Mouse (Mus musculus): ENCODE measurements around the gene Pcsk6. TPM values are rescaled to one million over a fixed set of nuclear protein-coding genes. Genes with fewer than 3 reads are reported as not detected.

The Pcsk6 gene
- polyA plus RNA-seq, 1 experiment from 2014 or later: 1.2 TPM

DNA sequence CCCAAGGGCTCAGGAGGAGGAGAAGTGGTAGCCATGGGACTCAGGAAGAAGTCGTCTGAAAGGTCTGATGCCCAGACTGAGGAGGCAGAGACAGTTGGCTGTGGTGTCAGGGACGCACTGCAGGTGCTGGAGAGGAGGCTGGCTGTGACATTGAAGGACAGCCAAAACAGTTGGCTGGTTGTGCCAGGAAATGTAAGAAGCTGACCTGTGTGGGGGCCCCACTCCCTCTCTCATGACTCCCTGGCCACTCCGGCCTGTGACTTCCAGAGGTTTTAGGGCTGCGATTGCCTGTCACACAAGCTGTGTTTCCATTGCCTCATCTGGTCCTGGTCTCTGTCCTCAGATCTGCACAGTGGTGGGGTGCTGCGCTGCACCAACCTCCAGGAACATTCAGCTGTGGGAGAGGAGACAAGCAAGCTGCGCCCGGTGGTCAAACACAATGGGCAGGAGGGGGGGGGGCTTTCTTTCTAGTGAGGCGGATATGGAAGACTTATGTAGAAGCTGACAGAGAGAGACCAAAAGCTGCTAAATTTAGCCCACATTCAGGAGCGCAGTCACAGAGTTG lies 30.8 kb downstream of the Pcsk6 start:
- no peak for DNase-seq (ENCODE audit: extremely low spot score, low spot score)
- Histone ChIP-seq H3K4me1 (peaks cover 8% of the 10 kb centered on the region), H3K27ac (no peak overlapping the region; the same call in 1 of the 2 replicates), H3K4me3 (no peak overlapping the region), H3K9me3 (no peaks in the 10 kb centered on the region), H3K36me3 (replicated peaks) (no peaks in the 10 kb centered on the region), H3K27me3 (ENCODE audit: poor library complexity, severe bottlenecking) (no peaks in the 10 kb centered on the region)
- 73% methylated on average over 9 of the region's 9 CpGs for WGBS

DNA sequence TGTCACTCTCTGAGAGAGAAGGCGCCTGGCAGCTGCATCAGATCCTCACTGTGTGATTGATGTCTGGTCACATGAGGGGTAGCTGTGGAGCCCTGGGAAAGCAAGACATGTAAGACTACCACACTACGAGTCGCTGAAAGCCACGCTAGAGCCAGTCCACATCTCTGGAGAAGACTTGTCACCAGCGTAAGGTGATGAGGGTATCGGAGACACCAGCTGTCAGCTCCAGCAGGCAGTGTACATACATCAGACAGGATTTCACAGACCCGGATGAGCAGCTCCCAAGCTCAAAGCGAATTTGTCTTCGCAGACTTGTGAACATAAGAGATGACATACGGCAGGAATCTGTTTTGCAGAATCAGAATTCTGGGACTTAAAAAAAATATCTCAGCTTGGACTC lies 32.0 kb downstream of the Pcsk6 start:
- Histone ChIP-seq H3K9me3 (no peaks in the 10 kb centered on the region), H3K4me1 (peaks cover 8% of the 10 kb centered on the region), H3K27ac (no peak overlapping the region), H3K27me3 (ENCODE audit: poor library complexity, severe bottlenecking) (no peaks in the 10 kb centered on the region), H3K36me3 (replicated peaks) (no peaks in the 10 kb centered on the region), H3K4me3 (no peak overlapping the region)
- no peak for DNase-seq (ENCODE audit: extremely low spot score, low spot score)
- 88% methylated on average over 10 of the region's 10 CpGs for WGBS

DNA sequence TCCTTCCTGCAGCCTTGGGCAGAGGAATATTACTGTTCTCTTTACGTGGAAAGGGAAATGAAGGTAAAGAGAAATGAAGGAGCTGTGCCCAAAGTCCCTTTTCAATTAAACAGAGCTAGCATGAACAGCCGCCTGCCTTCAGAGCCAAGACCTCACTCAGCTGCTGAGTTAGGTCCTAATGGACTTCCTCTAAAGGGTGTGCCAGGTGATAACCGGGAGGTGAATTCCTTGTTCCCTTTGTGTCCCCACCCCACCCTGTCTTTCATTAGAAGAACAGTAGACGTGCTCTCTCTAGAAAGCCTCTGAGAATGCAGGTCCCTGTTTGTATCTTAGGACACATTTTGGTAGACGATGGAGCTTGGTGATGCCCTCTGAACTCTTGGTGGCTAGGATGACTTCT lies 33.7 kb downstream of the Pcsk6 start:
- H3K9me3 ChIP-seq: no peaks in the 10 kb centered on the region
- DNase-seq (ENCODE audit: extremely low spot score, low spot score): no peak
- peaks cover 8% of the 10 kb centered on the region for H3K4me1 ChIP-seq
- no peaks in the 10 kb centered on the region for H3K27me3 ChIP-seq (ENCODE audit: poor library complexity, severe bottlenecking)
- H3K4me3 ChIP-seq: no peak overlapping the region
- no peaks in the 10 kb centered on the region for H3K36me3 ChIP-seq (replicated peaks)
- no peak overlapping the region for H3K27ac ChIP-seq
- WGBS: 92% methylated on average over 5 of the region's 5 CpGs

DNA sequence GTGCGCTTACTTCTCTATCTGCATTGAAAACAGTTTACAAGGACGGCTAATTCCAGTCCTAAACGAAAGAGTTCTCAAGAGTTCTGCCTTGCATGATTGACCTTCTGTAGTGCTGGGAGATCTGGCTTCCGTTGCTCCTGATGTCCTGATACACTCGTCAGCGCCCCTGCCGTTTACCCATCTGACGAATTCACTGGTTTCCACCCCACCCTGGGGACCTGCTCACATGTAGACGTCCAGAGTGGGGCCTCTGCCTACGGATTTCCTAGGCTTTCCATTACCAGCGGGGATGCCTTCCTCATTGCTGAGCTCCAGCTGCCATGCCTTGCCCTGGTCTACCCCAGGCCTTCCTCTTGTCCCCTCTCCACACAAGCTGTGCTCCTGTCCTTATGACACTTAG lies 39.7 kb downstream of the Pcsk6 start:
- Histone ChIP-seq H3K4me1 (peaks cover 9% of the 10 kb centered on the region), H3K36me3 (replicated peaks) (no peaks in the 10 kb centered on the region), H3K27me3 (ENCODE audit: poor library complexity, severe bottlenecking) (no peaks in the 10 kb centered on the region), H3K9me3 (no peaks in the 10 kb centered on the region), H3K4me3 (no peak overlapping the region), H3K27ac (no peak overlapping the region)
- no peak for DNase-seq (ENCODE audit: extremely low spot score, low spot score)
- WGBS: 88% methylated on average over 11 of the region's 11 CpGs

DNA sequence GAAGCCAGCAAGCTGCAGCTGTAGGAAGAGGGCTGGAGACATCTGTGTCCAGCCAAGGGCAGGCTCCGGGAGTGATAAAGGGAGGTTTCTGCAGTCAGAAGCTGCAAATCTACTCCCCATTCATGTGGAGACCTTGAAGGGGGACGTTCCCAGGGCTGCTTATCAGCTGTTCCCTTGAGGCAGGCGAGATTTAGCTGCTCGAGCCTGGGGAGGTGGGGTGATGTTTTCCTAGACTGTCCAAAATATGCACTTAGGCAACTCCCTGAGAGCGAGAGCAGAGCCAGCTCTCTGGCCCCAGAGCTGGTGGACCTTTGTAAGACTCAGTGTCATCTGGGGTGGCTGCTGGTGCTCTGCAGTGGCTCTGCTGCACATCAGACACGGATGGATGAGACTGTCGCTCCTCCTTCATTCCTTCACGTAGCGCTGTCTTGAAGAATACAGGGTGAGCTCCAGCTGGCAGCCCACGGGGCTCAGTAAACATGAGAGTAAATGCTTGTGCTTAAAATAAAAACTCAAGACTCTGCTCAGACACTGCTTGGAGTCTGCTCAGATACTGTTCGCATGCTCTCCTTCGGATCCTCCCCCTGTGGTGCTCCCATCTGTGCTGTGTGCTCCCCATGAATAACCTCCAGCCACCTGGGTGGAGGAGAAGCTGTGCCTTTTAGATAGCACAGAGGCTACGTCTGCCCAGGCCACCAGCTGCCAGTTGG lies 41.1 kb downstream of the Pcsk6 start:
- 0 out of 2 replicates have a peak overlapping the region, but pooled peaks have one; percentile 25 for H3K27ac ChIP-seq
- 61% methylated on average over 13 of the region's 13 CpGs for WGBS
- no peaks in the 10 kb centered on the region for H3K9me3 ChIP-seq
- no peak for DNase-seq (ENCODE audit: extremely low spot score, low spot score)
- H3K36me3 ChIP-seq (replicated peaks): no peaks in the 10 kb centered on the region
- H3K4me3 ChIP-seq: no peak overlapping the region
- no peaks in the 10 kb centered on the region for H3K27me3 ChIP-seq (ENCODE audit: poor library complexity, severe bottlenecking)
- H3K4me1 ChIP-seq: peaks cover 9% of the 10 kb centered on the region

DNA sequence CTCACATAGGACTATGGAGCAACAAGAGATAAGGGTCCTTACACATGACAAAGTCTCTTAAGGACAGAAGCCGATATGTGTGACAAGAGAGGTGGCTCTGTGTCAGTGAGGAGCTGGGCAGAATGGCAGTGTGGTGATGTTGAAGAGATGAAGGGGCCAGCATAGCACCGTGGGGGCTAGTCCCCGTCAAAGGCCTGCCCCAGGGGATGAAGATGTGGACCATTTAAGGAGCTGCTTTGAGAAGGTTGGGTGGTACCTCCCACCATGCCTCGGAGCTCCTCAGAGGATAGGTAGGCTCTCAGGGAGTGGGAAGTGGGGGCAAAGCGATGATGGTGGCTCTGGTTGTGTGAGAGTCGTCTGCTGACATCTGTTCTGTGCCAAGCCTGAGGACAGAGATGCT lies 41.9 kb downstream of the Pcsk6 start:
- no peak overlapping the region for H3K4me3 ChIP-seq
- DNase-seq (ENCODE audit: extremely low spot score, low spot score): no peak
- 85% methylated on average over 6 of the region's 6 CpGs for WGBS
- no peaks in the 10 kb centered on the region for H3K36me3 ChIP-seq (replicated peaks)
- no peaks in the 10 kb centered on the region for H3K9me3 ChIP-seq
- no peaks in the 10 kb centered on the region for H3K27me3 ChIP-seq (ENCODE audit: poor library complexity, severe bottlenecking)
- H3K4me1 ChIP-seq: peaks cover 9% of the 10 kb centered on the region
- no peak overlapping the region for H3K27ac ChIP-seq

DNA sequence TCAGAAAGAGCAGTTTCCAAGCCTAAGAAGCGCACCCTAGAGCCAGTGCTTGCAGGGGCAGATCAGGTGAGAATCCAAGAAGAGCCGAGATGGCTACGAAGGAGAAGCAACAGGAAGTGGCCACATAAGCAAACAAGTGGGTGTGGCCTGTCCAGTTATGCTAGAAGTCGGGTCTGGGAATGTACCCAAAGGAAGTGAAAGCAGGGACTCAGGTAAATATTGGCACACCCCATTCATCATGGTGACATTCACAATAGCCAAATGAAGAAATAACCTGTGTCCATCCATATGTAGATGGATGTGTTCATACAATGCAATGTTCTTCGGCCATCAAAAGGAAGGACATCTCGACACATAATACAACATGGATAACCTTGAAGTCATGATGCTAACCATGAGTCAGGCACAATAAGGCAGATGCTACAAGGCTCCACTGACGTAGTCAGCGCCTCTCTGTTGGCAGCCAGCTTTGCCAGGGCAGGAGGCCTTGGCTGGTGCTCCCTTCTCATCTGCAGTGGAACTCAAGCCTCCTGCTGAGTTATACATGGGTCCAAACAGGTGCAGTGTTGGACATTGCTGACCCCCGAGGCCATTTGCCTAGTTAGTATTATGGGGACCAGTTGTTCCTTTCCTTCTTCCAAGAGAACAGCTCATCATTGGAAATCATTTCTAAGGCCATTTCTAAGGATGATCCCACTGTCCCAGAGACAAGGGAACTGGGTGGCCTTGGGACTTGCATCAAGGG lies 45.2 kb downstream of the Pcsk6 start:
- no peaks in the 10 kb centered on the region for H3K9me3 ChIP-seq
- DNase-seq (ENCODE audit: extremely low spot score, low spot score): no peak
- H3K27ac ChIP-seq: no peak overlapping the region
- peaks cover 9% of the 10 kb centered on the region for H3K4me1 ChIP-seq
- WGBS: 88% methylated on average over 9 of the region's 9 CpGs
- no peaks in the 10 kb centered on the region for H3K27me3 ChIP-seq (ENCODE audit: poor library complexity, severe bottlenecking)
- no peaks in the 10 kb centered on the region for H3K36me3 ChIP-seq (replicated peaks)
- H3K4me3 ChIP-seq: no peak overlapping the region

DNA sequence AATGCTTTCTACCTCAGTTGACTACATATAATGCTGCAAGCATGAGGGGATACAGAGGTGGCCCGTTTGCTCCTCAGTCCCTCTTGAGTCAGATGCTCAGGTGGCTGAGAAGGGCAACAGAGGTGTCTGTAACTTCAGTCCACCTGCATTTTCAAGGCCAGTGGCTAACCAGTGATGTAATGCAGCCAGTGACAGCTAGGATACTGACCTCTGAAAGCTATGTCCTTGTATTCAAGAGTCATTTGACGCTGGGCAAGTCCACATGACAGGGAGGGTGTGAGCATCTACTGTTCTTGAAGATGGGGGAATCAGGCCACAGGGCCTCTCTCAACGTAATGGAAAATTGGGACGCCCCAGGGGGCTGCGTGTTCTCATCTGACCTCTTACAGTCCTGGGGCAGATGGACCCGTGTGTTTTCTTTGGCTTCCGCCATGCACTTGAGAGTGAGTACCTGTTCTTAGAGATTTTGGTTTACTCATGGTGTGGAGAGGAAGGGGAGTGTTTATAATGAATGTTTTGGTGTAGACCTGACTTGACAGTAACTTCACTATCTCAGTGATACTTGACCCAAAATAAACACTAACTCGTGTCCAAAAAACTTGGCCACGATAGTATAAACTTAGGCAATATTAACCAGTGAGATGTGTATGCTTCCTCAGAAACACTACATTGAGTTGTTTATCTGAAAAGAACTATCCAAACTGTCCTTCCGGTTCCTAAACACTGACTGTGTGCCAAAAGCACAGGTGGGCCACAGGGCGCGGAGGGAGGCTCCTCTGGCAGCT lies 48.0 kb downstream of the Pcsk6 start:
- Histone ChIP-seq H3K27me3 (ENCODE audit: poor library complexity, severe bottlenecking) (no peaks in the 10 kb centered on the region), H3K9me3 (no peaks in the 10 kb centered on the region), H3K4me3 (no peak overlapping the region), H3K4me1 (no peaks in the 10 kb centered on the region; the same call in 1 of the 2 replicates), H3K36me3 (replicated peaks) (no peaks in the 10 kb centered on the region), H3K27ac (no peak overlapping the region)
- DNase-seq (ENCODE audit: extremely low spot score, low spot score): no peak
- WGBS: 92% methylated on average over 12 of the region's 12 CpGs

DNA sequence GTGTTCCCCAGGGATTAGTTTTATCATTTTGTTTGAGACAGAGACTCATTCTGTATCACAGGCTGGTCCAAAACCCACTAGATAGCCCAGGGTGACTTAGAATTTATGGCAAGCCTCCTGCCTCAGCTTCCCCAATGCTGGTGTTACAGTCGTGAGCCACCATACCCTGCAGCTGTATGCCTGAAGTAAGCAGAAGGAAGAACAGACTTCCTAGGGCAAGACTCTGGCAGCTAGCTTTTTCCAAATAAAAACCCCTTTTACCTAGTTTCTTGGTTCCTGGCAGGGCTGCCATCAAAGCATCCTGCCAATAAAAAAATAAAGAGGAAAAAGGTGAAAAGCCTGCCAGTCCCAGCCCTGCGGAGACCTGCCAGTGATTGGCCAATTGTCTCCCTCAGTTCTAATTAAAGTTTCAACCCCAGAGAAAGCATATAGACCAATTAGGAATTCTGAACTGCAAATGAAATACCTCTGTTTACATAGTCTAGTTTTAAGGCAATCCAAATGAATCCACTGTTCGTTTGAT lies 51.6 kb downstream of the Pcsk6 start:
- Histone ChIP-seq H3K27ac (no peak overlapping the region), H3K9me3 (no peaks in the 10 kb centered on the region), H3K36me3 (replicated peaks) (no peaks in the 10 kb centered on the region), H3K4me3 (no peak overlapping the region), H3K27me3 (ENCODE audit: poor library complexity, severe bottlenecking) (no peaks in the 10 kb centered on the region), H3K4me1 (no peaks in the 10 kb centered on the region; the same call in 1 of the 2 replicates)
- no peak for DNase-seq (ENCODE audit: extremely low spot score, low spot score)
- WGBS: 81% methylated on average over 3 of the region's 3 CpGs

DNA sequence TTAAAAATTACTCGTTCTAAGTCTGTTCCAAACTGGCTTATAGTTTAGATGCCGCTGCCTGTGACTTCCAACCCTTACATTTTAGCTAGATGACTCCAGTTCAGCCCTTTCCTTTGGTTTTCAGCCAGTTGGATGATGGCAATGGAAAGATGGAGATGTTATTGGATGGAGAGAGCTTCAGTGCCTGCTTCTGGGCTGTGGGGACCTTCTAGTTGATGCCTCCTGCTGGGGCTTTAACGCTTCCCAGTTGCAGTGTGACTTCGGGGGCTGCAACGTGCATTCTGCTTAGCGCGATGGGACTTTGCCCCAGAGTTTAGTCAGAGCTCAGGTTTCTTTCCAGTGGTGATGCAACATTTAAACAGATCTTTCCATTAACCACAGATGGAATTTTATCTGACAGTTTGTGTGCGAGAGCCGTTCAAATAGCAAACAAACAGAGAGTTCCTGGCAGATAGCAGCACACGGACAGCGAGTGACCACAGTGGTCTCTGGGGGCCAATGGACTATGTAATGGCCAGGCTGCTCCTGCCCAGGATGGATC lies 53.3 kb downstream of the Pcsk6 start:
- H3K27ac ChIP-seq: no peak overlapping the region
- H3K9me3 ChIP-seq: no peaks in the 10 kb centered on the region
- H3K4me1 ChIP-seq: peaks cover 10% of the 10 kb centered on the region
- no peak overlapping the region for H3K4me3 ChIP-seq
- no peaks in the 10 kb centered on the region for H3K36me3 ChIP-seq (replicated peaks)
- no peak for DNase-seq (ENCODE audit: extremely low spot score, low spot score)
- no peaks in the 10 kb centered on the region for H3K27me3 ChIP-seq (ENCODE audit: poor library complexity, severe bottlenecking)
- WGBS: 83% methylated on average over 11 of the region's 11 CpGs

DNA sequence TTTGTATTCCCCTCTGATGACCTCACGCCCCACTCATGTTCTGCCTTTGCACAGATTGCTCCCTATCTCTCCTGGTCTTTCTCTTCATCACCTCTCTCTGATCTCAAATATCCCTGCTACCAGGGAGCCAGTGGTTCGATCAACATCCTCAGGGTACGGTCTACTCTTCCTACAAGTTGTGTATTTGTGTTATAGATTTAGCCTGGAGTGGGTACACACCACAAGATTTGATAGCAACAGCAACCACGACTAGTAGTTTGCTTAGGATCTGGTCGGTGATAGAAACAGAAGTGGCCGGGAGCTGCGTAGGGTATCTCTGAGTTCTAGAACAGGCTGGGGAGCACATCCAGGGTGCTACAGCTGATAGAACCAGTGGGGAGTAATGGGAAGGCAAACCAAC lies 54.3 kb downstream of the Pcsk6 start:
- WGBS: 89% methylated on average over 7 of the region's 7 CpGs
- no peak overlapping the region for H3K27ac ChIP-seq

DNA sequence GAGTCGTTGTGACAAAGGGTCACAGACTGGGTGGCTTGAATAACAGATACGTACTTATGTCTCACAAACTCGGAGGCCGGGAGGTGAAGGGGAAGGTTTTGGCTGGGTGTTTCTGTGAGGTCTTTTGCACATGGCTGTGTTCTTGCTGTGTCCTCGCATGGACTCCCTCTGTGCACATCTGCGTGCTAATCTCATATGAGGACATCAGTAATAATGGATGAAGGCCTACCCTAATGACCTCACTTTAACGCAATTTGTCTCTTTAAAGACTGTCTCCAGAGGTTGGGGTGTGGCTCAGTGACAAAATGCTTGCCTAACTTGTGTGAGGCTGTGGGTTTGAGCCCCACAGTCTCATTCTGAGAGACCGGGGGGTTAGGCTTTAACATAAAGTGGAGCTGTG lies 55.0 kb downstream of the Pcsk6 start:
- Histone ChIP-seq H3K27me3 (ENCODE audit: poor library complexity, severe bottlenecking) (no peaks in the 10 kb centered on the region), H3K4me3 (no peak overlapping the region), H3K9me3 (no peaks in the 10 kb centered on the region), H3K27ac (no peak overlapping the region), H3K4me1 (peaks cover 13% of the 10 kb centered on the region), H3K36me3 (replicated peaks) (no peaks in the 10 kb centered on the region)
- 88% methylated on average over 8 of the region's 8 CpGs for WGBS
- no peak for DNase-seq (ENCODE audit: extremely low spot score, low spot score)

More for the DNA sequence above, 54.3 kb downstream of the Pcsk6 start:
- H3K36me3 ChIP-seq (replicated peaks): no peaks in the 10 kb centered on the region
- H3K9me3 ChIP-seq: no peaks in the 10 kb centered on the region
- peaks cover 13% of the 10 kb centered on the region for H3K4me1 ChIP-seq
- DNase-seq (ENCODE audit: extremely low spot score, low spot score): no peak
- no peak overlapping the region for H3K4me3 ChIP-seq
- no peaks in the 10 kb centered on the region for H3K27me3 ChIP-seq (ENCODE audit: poor library complexity, severe bottlenecking)

All from forebrain, embryonic 10.5 days (tissue).